Mouse (Mus musculus) liver, embryonic 14.5 days (tissue): ENCODE measurements around the gene Apoc4.

ENCODE experiments used
- CTCF ChIP-seq: IDR thresholded peaks from 2 replicates; pipeline ENCODE4 v1.5.1; 2016; ENCODE audit warnings: antibody characterized with exemption, low read depth, control low read depth
- EP300 ChIP-seq: IDR thresholded peaks from 2 replicates; pipeline ENCODE4 v1.6.1; 2016; ENCODE audit warnings: antibody characterized with exemption, low read depth

DNA sequence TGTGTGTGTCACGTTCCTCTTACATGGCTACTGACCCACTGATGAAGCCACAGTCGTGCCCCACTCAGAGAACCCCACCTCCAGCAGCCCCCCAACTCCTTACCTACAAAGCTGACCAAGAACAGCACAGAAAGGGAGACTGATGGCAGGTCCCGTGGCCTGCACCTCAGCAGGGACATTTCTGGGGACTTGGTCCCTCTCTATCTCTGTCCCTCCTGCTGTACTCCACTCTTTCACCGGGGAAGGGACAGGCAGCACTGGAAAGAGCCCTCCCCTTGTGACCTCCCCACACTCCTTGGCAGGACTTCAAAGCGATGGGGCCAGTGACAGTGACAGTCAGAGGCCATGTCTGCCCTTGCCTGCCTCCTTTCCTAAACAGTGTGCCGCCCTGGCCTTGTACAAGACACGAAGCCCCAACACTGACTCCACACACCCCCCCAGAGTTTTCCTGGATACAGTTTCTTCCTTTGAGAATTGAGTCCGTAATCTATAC is at the start of gene Apoc4, which contains the start of gene Gm44805:
- TF ChIP-seq CTCF: no peak
- no peak for TF ChIP-seq EP300
